Mouse (Mus musculus) embryonic facial prominence, embryonic 11.5 days (tissue): ENCODE measurements around the gene Dyrk1a. TPM values are rescaled to one million over a fixed set of nuclear protein-coding genes. Genes with fewer than 3 reads are reported as not detected.

Experiments used
- ATAC-seq: fragments of 200-750 bp; cut with Nextera tagmentation; replicated peaks from 2 replicates; pipeline ENCODE4 v1.8.0; 2017; ENCODE audit warnings: low read depth; ENCODE audit not compliant: insufficient number of reproducible peaks, low FRiP score, low TSS enrichment
- DNase-seq: peaks from one replicate; pipeline ENCODE4 v3.0.0-alpha.2; 2015; ENCODE audit warnings: low spot score
- H3K27ac ChIP-seq: fragments of 300-500 bp; sonication (generic); replicated peaks from 2 replicates; pipeline ENCODE4 v1.5.1; 2014; ENCODE audit warnings: mild to moderate bottlenecking, low read depth, low read length, control low read depth
- H3K27me3 ChIP-seq: fragments of 300-500 bp; sonication (generic); 2 replicates; pipeline ENCODE4 v1.6.1; 2014; ENCODE audit warnings: mild to moderate bottlenecking, low read length, moderate library complexity, mixed read lengths; ENCODE audit not compliant: control insufficient read depth, insufficient read depth
- H3K36me3 ChIP-seq: fragments of 300-500 bp; sonication (generic); replicated peaks from 2 replicates; pipeline ENCODE4 v1.6.1; 2014; ENCODE audit warnings: low read depth, mild to moderate bottlenecking, low read length, moderate library complexity, mixed read lengths; ENCODE audit not compliant: control insufficient read depth, insufficient read depth
- H3K4me1 ChIP-seq: fragments of 300-500 bp; sonication (generic); 2 replicates; pipeline ENCODE4 v1.6.1; 2014; ENCODE audit warnings: low read length, mixed read lengths; ENCODE audit not compliant: control insufficient read depth, insufficient read depth
- H3K4me2 ChIP-seq: fragments of 300-500 bp; sonication (generic); 2 replicates; pipeline ENCODE4 v1.6.1; 2014; ENCODE audit warnings: low read depth, mild to moderate bottlenecking, control low read depth, low read length, moderate library complexity
- H3K4me3 ChIP-seq: fragments of 300-500 bp; sonication (generic); 2 replicates; pipeline ENCODE4 v1.5.1; 2014; ENCODE audit warnings: low read depth, low read length, control low read depth
- H3K9ac ChIP-seq: fragments of 300-500 bp; sonication (generic); replicated peaks from 2 replicates; pipeline ENCODE4 v1.6.1; 2014; ENCODE audit warnings: mild to moderate bottlenecking, control low read depth, low read length
- H3K9me3 ChIP-seq: fragments of 300-500 bp; sonication (generic); replicated peaks from 2 replicates; pipeline ENCODE4 v1.6.1; 2016; ENCODE audit warnings: mild to moderate bottlenecking, low read length, inconsistent platforms, mixed read lengths; ENCODE audit not compliant: control insufficient read depth
- WGBS: fragments of 180-500 bp; shearing (Covaris S2); extraction: QIAGEN DNeasy Blood & Tissue Kit; methylation state at CpG from one replicate; pipeline ENCODE4 v1.1.7; 2014; 5-methylcytosine and 5-hydroxymethylcytosine counted together
- polyA plus RNA-seq: library from polyadenylated mRNA; unstranded; fragments of >200 nt; fragmentation: Nextera tagmentation; extraction: Ambion mirVana; gene quantifications from 2 replicates; pipeline ENCODE4 v1.2.1, GENCODE M21; 2014

Dyrk1a gene
- polyA plus RNA-seq, 1 experiment from 2014 or later = 13.6 TPM

DNA sequence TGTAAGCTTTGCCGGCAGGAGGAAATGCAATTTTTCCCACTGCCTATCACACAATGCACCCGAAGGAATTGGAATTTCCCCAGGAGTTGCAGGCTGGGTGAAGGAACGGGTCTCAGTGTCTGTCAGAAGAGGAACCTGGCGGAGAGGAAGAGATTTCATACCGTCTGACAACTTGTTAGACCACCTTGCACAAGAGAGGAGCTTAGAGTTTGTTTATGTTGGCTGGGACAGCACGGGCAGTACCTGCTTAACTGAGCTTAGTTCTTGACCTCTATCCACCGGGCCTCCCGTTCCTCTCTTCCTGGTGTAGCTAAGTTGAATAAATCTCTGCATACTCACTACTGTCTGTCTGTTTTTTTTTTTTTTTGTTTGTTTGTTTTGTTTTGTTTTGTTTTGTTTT lies 3.7 kb upstream of the Dyrk1a start:
- H3K4me3 ChIP-seq = no peak overlapping the region
- no peak for ATAC-seq
- H3K27me3 ChIP-seq = no peaks in the 10 kb centered on the region
- no peaks in the 10 kb centered on the region for H3K36me3 ChIP-seq
- no peaks in the 10 kb centered on the region for H3K4me1 ChIP-seq
- DNase-seq = no peak
- H3K4me2 ChIP-seq = no peak overlapping the region
- WGBS = 64% methylated on average over 8 of the region's 8 CpGs
- H3K9me3 ChIP-seq = no peaks in the 10 kb centered on the region
- H3K9ac ChIP-seq = no peak overlapping the region
- H3K27ac ChIP-seq = no peak overlapping the region

DNA sequence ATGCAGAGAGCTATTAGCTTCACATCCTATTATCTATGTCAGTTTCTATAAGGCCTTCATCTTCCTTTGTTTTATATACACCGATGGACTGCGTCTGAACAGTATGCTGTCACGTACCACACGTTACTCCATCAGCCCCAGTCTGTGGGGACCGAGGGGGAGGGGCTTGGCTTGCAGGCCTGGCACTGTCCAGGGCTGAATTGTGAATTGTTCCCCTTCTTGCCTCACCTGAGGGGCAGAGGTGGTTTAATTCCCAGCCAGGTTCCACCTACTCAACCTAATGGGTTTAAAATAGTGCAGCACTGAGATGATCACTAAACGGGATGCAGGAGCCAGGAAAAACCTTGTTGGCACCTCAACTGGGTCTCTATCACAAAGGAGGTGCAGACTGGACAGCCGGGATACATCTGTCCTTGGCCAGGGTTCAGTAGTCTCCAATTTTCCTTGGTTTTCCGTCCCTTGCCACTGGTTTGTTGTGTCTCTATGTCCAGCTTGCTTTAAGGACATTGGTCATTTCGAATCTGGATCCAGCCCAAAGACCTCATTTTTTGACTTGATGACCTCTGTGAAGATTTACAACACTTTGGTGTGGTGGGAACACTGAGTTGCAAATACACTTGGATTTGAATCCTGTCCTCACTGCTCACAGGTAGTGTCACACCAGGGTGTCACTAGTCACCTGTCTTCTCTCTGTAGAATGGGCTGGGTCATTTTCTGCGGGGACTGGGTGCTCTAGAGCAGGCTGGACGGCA lies 2.8 kb upstream of the Dyrk1a start:
- no peaks in the 10 kb centered on the region for H3K36me3 ChIP-seq
- no peaks in the 10 kb centered on the region; the same call in 1 of the 2 replicates for H3K4me1 ChIP-seq
- no peaks in the 10 kb centered on the region for H3K27me3 ChIP-seq
- H3K9ac ChIP-seq = no peak overlapping the region
- no peak for ATAC-seq
- H3K27ac ChIP-seq = no peak overlapping the region
- H3K9me3 ChIP-seq = no peaks in the 10 kb centered on the region
- 87% methylated on average over 11 of the region's 11 CpGs for WGBS
- DNase-seq = no peak
- no peak overlapping the region for H3K4me2 ChIP-seq
- no peak overlapping the region for H3K4me3 ChIP-seq

- no peaks in the 10 kb centered on the region for H3K9me3 ChIP-seq
- H3K27me3 ChIP-seq = no peaks in the 10 kb centered on the region
- H3K4me3 ChIP-seq = no peak overlapping the region
- H3K36me3 ChIP-seq = no peaks in the 10 kb centered on the region
- DNase-seq = no peak
- no peak overlapping the region for H3K9ac ChIP-seq
- ATAC-seq = no peak
- no peak overlapping the region for H3K4me2 ChIP-seq
- H3K27ac ChIP-seq = no peak overlapping the region
- 79% methylated on average over 5 of the region's 5 CpGs for whole genome bisulfite sequencing
- no peaks in the 10 kb centered on the region; the same call in 1 of the 2 replicates for H3K4me1 ChIP-seq
These were observed 2.1 kb upstream of the Dyrk1a start for GRCm38 (mm10) chr16:94567751-94568150.

GRCm38 (mm10) chr16:94568335-94569228 lies 1.2 kb upstream of the Dyrk1a start:
- Histone ChIP-seq H3K4me3 (peak overlapping the region; percentile 95), H3K27me3 (no peaks in the 10 kb centered on the region), H3K36me3 (no peaks in the 10 kb centered on the region), H3K4me1 (no peaks in the 10 kb centered on the region; the same call in 1 of the 2 replicates), H3K4me2 (peak overlapping the region; percentile 29), H3K27ac (peak overlapping the region; percentile 100), H3K9ac (peak overlapping the region; percentile 99), H3K9me3 (no peaks in the 10 kb centered on the region)
- WGBS = 2% methylated on average over 52 of the region's 53 CpGs
- DNase-seq = peak; percentile 88
- peak; percentile 73 for ATAC-seq

DNA sequence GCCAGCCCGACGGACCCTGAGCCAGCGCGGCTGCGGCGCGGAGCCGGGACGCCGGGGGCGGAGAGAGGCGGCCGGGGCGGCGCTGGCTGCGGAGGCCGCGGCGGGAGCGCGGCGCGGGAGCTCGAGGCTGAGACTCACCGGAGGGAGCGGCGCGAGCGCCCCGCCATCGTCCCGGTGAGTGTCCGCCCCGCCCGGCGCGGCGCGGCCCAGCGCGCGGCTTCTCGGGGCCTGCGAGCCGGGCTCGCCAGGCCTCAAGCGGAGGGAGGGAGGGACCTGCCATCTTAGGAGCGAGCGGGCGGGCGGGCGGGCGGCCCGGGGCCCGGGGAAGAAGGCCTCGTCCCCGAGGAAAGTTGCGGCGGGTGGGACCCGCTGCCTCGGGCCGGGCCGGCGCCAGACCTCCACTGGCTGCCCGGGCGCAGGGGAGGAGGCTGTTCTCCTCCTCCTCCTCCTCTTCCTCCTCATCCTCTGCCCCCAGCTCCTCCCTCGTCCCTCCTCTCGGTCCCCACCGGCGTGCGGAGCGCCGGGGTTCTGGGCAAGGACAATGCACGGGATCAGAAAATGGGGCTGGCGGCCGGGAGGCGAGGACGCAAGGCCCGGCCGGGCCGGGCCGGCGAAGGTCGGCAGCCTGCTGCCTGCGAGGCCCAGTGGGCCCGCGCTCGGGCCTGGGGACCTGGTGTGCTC lies 691 bp downstream of the Dyrk1a start:
- no peaks in the 10 kb centered on the region for H3K36me3 ChIP-seq
- ATAC-seq = peak; percentile 9; the same call in 1 of the 2 replicates

DNA sequence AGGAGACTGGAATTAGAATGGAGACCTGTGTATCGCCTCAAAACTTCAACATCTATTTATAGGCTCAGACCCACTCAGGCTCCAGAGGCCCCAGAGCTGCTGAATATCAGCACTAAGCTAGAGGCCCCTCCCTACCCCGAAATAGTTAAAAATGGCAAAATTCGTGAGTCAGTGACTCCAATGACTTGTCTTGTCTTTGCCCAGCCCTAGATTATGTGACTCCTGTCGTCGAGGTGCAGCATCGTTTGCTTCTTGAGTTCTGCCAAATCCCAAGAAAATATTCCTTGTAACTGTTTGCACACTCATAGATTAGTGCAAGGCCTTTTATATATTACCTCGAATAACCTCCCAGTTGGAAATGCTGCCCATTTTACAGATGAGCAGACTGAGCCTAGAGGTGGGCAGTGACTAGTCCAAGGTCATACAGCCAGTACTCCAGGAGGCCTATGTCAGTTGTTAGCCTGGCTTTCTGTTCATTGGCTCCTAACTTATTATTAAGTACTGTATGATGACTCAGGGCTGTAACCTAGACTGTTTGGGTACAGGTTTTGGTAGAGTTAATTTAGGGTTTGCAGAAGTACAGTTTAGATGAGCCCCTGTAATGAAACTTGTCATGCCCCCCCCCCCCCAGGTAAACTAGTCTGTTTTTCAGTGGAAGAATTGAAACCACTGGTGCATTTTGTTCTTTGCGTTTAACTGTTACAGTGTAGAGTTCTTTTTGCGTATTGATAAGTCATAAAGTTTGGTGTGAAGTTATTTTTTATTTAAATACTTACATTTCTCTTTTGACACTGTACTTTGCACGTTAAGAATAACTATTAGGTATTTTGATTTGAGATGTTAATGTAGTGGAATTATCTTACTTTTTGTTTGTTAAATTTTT lies 1.5 kb downstream of the Dyrk1a start:
- 32% methylated on average over 10 of the region's 10 CpGs for WGBS
- no peaks in the 10 kb centered on the region; the same call in 1 of the 2 replicates for H3K4me1 ChIP-seq
- peak overlapping the region; percentile 64 for H3K4me2 ChIP-seq
- peak overlapping the region; percentile 99 for H3K9ac ChIP-seq
- H3K27ac ChIP-seq = peak overlapping the region; percentile 100
- DNase-seq (peak; percentile 18), ATAC-seq (no peak)
- no peaks in the 10 kb centered on the region for H3K36me3 ChIP-seq
- H3K9me3 ChIP-seq = no peaks in the 10 kb centered on the region
- H3K27me3 ChIP-seq = no peaks in the 10 kb centered on the region
- peak overlapping the region; percentile 95 for H3K4me3 ChIP-seq

More for the DNA sequence above, 691 bp downstream of the Dyrk1a start:
- Histone ChIP-seq H3K4me2 (peak overlapping the region; percentile 64), H3K9me3 (no peaks in the 10 kb centered on the region), H3K4me1 (no peaks in the 10 kb centered on the region; the same call in 1 of the 2 replicates), H3K4me3 (peak overlapping the region; percentile 95), H3K27ac (peak overlapping the region; percentile 100), H3K27me3 (no peaks in the 10 kb centered on the region), H3K9ac (peak overlapping the region; percentile 99)
- peak; percentile 48 for DNase-seq
- WGBS = under 1% methylated on average over 23 of the region's 88 CpGs

GRCm38 (mm10) chr16:94572422-94572821 lies 2.6 kb downstream of the Dyrk1a start:
- Histone ChIP-seq H3K9ac (no peak overlapping the region), H3K4me2 (peak overlapping the region; percentile 24)

More at GRCm38 (mm10) chr16:94572422-94572821, 2.6 kb downstream of the Dyrk1a start:
- H3K27ac ChIP-seq = no peak overlapping the region
- no peaks in the 10 kb centered on the region for H3K27me3 ChIP-seq
- no peaks in the 10 kb centered on the region for H3K36me3 ChIP-seq
- H3K4me3 ChIP-seq = no peak overlapping the region
- H3K9me3 ChIP-seq = no peaks in the 10 kb centered on the region
- WGBS = 51% methylated on average over 2 of the region's 2 CpGs
- DNase-seq (no peak), ATAC-seq (no peak)
- peaks cover 2% of the 10 kb centered on the region; the same call in 1 of the 2 replicates for H3K4me1 ChIP-seq
